Mouse (Mus musculus) adrenal gland, postnatal 4 days (tissue): ENCODE results near the gene Htra1. TPM values are rescaled to one million over a fixed set of nuclear protein-coding genes. Genes with fewer than 3 reads are reported as not detected.

Experiments
- DNase-seq, 2 experiments: peaks; one replicate each; pipeline ENCODE4 v3.0.0; 2021 to 2022; ENCODE audit warnings: low spot score in 2 of 2, mixed read lengths in 2 of 2
- long read RNA-seq, 2 experiments: library from polyadenylated mRNA; stranded (forward); transcript quantifications; one replicate each; pipeline ENCODE4 v2.0.0; 2021
- total RNA-seq, 2 experiments: library from RNA; stranded (reverse); gene quantifications; 2 replicates each; pipeline ENCODE4 v1.2.3; 2021

Htra1 gene
- total RNA-seq: 10 to 100 TPM; 52.9 to 66.2 TPM
- long read RNA-seq, experiment 1, transcript Htra1-201 (9 exons, 2,041 nt): major isoform, 125 of 129 reads
- long read RNA-seq, experiment 1, partial matches to known transcripts: 1 of 129 reads
- long read RNA-seq, experiment 1, other reads (novel, unspliced or antisense): 3 of 129 reads
- long read RNA-seq, experiment 2, transcript Htra1-201 (9 exons, 2,041 nt): major isoform, 180 of 190 reads
- long read RNA-seq, experiment 2, partial matches to known transcripts: 4 of 190 reads
- long read RNA-seq, experiment 2, other reads (novel, unspliced or antisense): 6 of 190 reads

DNA sequence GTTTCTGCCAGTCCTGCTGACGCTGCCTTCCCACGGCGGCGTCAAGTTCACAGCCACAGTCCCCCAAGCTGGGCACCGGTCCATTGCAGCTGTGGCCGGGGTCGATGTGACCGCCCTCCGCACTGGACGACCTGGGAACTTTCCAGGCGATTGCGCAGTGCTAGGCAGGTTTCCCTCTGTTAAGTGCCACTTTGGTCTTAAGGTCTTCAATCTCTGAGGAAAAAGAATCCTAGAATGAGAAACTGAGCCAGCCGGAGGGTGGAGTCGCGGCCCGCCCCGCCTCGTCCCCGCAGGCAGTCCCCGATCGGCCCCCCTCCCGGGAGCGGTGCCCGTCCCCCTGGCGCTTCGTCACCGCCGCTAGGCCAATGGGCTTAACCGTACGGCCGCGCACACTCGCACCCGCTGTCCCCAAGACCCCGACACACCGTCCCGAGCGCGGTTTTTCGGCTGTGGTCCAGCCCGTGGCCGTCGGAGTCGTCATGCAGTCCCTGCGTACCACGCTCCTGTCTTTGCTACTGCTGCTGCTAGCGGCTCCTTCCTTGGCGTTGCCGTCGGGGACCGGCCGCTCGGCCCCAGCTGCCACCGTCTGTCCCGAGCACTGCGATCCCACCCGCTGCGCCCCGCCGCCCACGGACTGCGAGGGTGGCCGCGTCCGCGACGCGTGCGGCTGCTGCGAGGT, at the start of gene Htra1:
TSS of gene Htra1 (plus strand) at position 319 of the 679 bp plus-strand sequence.
- DNase-seq: peak; percentile 49

DNA sequence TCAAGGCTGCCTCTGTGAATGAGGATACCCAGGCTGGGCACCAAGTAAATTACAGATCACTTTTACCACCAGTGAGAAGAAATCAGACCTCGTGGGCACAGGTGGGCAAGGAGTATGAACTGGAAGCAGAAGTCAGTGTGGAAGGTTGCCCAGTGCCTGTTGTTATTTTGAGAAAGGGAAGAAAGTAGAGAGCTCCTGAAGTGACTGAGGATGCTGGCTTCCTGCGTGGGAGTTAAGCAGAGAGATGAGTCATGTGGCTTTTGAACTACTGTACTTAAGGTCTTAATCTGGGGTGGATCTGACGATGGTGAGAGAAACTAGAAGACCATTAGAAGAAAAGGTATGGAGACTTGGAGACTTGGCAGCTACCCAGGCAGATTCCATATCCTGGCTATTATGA, 49.7 kb upstream of the Htra1 start:
- DNase-seq: no peak

DNA sequence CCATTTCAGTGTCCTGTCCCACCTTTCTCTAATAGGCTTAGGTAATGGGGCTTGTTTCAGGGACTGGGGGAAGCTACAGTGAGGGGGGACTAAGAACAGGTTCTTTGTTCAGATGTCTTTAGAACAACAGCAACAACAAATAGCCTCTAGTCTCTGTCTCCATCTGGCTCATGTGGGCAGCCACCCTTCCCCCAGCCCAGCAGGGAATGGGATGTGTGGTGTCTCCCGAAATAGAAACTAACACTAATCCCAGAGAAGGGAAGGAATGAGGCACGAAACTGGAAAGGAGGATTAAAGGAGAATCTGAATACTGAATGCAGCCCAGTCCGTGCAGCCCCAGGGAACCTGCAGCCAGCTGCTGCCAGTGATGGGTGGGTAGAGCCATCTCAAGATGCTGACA, 48.0 kb upstream of the Htra1 start:
- no peak for DNase-seq

DNA sequence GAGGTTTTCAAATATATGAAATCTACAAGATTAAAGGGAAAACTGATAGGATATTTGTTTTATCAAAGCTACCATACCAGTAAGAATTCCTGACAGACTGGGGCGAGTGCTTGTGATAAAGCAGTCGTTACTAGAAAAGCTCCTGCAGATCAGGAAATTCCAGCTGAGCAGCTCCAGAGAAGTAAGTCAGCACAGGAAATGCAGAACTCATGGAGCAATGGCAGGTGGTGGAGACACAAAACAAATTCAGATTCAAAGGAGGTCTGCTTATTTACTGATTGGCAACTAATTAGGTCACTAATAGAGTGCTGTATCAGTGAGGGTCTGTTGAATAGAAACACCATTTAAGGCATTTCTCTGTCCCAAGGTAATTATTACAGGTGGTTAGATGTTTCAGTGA, 45.0 kb upstream of the Htra1 start:
- DNase-seq: no peak

DNA sequence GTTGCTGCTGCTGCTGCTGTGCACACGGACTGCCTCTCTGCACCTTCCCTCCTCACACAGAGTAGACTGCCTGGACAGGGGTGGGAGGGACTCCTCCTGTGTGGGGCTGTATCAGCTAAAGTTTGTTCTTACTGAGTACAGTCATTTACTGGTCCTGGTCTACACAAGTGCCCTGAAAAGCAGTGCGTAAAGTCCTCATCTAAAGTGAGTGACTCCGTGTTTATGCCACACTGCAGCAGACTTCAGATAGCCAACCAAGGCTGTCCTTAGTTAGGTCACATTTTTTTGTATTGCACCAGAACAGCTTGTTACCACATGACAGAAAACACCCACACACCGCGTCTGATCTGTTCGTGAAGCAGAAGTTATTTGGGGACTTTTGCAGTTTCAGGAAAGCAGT, 42.9 kb upstream of the Htra1 start:
- DNase-seq: no peak

DNA sequence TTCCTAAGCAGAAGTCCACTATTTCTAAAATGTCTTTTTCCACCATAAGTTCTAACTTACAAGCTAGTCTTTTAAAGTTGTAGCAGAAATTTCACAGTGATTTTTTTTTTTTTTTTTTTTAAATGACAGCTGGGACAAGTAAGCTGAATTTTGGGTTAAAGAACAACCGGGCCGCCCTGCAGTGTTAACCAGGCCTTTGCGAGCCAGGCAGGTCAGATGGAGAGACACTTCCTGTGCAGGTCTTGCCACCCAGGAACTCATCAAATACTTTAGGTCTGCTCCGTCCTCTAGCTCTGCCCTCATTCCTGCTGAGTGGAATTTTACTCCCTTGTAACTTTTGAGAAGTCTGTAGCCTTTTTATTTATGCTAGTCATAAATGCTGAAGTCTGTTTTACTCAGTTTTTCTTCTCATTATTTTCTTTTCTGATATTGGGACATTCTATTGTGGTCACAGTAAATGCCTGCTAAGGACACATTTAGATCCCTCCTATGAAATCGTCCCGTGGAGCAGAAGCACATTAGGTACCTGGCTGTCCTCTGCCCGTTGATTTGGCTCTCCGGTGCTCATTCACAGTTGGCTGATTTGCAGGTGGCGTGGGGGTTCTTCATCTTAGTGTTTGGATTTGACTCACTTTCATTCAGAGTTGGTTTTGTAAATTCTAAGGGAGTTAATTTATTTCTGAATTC, 40.8 kb upstream of the Htra1 start:
- no peak for DNase-seq

DNA sequence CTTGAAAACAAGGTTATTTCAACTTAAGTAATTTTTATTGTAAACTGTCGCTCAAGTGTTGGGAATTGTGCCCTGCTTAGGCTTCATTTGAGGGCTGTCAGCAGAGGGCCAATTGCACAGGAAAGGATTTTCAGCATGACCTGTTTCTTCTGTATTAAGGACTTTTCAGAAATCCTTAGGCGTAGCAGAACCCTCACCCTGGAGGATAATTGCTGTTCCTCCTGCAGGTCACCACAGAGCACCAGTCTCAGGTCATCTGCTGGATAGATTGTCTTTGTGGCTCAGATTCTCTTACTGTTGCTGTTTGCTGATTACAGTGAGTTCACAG, 40.3 kb upstream of the Htra1 start:
- no peak for DNase-seq

DNA sequence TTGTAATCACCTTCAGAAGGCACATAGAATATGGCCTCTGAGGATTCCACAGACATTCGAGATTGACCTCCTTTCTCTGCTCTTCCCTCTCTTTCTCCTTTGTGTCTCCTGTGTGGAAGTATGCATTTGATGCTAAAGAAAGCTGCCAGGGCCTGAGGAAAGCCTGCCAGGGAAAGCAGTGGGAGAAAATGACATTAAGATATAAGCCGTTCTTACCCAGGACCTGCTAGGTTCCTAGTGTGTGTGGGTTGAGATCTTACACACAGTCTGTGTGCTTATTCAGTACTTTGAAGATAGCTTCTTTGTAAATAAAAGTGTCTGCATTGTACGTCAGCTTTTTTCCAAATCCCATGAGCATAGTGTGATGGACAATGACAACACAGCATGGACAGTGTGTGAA, 39.8 kb upstream of the Htra1 start:
- DNase-seq: no peak

GRCm38 (mm10) chr7:130897201-130897600, 38.7 kb upstream of the Htra1 start:
- no peak for DNase-seq

DNA sequence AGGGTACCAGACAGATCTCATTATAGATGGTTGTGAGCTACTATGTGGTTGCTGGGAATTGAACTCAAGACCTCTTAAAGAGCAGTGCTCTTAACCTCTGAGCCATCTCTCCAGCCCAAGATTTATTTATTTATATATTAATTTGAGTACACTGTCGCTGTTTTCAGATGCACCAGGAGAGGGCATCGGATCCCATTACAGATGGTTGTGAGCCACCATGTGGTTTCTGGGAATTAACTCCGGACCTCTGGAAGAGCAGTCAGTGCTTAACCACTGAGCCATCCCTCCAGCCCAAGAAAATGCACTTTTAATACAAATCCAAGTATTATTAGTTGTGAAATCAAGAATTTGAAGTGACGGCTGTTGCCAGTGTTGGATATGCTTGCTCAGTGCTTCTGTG, 37.5 kb upstream of the Htra1 start:
- DNase-seq: no peak

GRCm38 (mm10) chr7:130900233-130900848, 35.6 kb upstream of the Htra1 start:
- no peak for DNase-seq

DNA sequence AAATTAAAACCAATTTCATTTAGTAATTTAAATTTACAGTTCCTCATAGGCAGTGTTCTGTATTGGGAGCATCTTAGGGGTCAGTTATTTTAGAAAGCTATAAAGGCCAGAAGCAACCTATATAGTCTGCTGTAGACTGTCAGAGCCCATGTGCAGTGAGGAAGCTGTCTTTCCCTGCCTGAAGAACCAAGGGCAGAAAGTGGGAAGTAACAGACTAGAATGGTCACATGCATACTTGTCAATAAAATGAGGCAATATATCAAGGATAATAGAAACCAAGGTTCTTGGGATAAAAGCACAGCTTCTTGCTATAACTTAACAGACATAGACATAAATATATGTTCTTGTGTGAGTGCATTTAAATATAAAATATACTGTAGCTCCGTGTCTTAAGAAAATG, 33.0 kb upstream of the Htra1 start:
- DNase-seq: no peak

GRCm38 (mm10) chr7:130903505-130904074, 32.3 kb upstream of the Htra1 start:
- DNase-seq: no peak

GRCm38 (mm10) chr7:130904571-130905365, 31.1 kb upstream of the Htra1 start:
- DNase-seq: no peak

GRCm38 (mm10) chr7:130910841-130911240, 25.1 kb upstream of the Htra1 start:
- no peak for DNase-seq

DNA sequence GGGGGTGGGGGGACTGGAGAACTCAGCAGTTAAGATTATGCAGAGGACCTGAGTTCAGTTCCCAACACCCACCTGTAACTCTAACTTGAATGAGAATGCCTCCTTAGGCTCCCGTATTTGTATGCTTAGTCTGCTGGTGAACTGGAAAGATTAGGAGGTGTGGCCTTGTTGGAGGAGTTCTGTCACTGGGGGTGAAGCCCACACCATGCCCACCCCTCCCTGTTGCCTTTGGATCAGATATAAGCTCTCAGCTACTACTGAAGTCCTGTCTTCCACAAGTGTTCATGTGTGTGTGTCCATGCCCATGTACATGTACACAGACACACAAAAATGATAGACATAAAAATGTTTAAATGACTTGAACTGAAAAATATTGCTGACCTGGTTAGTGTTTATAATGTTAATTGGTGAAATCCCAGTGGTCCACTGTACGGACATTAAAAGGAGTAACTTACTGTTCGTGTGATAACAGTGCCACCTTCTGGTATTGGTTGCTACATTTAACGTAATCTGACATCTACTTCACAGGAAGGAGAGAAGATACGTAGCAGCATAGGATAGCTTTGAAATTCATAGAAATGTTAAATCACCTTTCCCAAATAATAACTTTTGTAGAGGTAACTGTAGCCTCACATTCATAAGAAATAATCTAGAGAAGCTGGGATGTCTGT, 21.1 kb upstream of the Htra1 start:
- no peak for DNase-seq

DNA sequence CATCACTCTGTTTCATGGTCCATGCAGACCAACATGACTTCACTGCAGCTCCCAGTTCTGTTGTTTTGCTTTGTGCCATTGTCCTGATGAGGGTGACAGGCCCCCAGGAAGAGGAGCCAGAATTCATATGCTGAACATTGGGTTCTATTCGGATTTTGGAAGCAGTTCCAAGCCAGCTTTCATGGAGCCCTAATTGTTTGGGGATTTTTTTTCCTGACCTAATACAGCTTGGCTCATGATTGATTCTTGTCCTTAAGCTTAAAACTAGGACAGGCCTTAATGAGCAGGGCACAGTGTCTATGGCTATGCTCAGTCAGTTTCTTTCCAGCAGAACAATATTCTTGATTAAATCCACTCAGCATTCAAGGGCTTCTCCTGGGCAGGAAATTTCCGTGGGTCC, 17.7 kb upstream of the Htra1 start:
- DNase-seq: no peak

GRCm38 (mm10) chr7:130922981-130923731, 12.8 kb upstream of the Htra1 start:
- DNase-seq: no peak

DNA sequence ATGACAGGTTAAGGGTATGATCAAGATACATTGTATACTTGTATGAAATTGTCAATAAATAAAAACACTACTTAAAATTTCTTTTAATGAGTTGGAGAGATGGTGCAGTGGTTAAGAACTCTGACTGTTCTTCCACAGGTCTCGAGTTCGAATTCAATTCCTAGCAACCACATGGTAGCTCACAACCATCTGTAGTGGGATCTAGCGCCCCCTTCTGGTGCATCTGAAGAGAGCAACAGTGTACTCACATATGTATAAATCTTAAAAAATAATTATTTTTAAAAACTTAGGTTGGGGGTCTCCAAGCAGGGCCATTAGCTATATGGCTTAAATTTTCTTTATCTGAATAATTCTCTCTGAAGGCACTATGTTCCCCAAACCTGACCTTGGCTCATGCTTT, 5.5 kb upstream of the Htra1 start:
- no peak for DNase-seq

- DNase-seq: no peak
Observed at GRCm38 (mm10) chr7:130932921-130933320, 3.0 kb upstream of the Htra1 start.
